Mouse (Mus musculus): ENCODE measurements around the gene Unc13d. TPM values are rescaled to one million over a fixed set of nuclear protein-coding genes. Genes with fewer than 3 reads are reported as not detected.

Gene Unc13d
- total RNA-seq, 2 experiments from 2014 or later = 0.16 to 0.38 TPM

GRCm38 (mm10) chr11:116076836-116077235 is 925 bp downstream of the Unc13d start:
- DNase-seq = no peak

GRCm38 (mm10) chr11:116076266-116076540 is 1.6 kb downstream of the Unc13d start:
- DNase-seq = no peak

DNA sequence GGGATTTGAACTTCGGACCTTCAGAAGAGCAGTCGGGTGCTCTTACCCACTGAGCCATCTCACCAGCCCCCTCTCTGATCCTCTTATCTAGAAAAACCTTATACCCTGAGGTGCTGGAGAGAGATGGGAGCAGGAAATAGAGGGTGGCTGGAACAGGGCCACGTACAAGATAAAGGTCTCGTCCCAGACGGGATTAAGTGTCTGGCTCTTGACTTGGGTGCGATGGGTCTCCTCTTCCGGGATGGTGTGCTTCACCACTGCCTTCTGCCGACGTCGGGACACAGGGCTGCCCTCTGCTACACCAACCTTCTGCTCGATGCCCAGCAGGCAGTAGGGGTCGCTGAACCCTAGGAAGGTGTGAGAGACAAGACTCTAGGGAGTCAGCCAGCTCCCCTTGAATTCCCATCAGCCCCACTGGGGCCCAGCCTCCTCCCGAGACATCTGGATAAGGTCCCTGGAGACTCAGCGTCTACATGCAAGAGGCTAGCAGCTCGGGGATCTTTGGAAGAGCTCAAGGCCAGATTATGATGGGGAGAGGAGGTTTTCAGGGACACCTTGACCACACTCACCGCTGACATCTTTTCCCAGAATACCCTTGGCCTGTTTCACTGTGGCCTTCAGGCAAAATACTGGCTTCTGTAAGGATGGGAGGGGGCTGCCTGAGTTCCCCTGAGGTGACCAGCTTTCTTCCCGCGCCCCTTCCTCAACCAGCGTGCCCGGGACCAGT is 2.1 kb downstream of the Unc13d start:
- no peak for DNase-seq

DNA sequence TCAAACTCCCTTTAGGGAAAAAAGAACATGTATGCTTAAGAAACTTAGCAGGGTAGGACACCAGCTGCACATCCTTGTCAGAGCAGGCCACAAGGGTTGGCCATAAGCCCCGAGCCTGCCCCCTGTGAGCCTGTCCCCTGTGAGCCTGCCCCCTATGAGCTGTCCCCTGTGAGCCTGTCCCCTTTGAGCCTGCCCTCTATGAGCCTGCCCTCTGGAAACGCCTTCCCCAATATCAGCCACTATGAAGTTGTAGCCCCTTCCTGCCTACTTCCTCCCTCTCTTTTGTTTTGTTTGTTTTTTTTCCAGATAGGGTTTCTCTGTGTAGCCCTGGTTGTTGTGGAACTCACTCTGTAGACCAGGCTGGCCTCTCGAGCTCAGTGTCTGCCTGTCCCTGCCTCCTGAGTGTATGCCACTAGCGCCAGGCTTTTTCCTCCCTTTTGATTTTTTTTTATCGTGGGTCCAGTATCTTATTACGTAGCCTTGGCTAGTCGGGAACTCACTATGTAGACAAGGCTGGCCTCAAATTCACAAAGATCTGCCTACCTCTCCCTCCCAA is 3.2 kb downstream of the Unc13d start:
- no peak for DNase-seq

DNA sequence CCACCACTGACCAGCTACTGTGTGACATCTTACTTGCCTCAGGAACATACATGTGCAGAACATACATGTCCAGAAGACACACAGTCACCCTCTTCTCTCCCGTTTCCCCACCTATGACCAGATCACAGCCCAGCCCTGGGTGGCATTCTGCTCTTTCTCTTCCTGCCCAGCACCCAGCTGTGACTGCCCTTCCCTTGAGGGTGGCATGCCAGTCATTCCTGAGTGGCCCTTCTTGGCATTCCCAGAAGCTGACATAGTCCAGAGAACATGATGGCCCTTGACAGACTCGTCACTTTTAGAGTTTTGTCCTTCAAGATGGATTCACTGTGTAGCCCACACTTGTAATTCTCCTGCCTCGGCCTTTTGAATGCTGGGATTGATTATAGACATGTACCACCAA is 5.2 kb downstream of the Unc13d start:
- DNase-seq = no peak

DNA sequence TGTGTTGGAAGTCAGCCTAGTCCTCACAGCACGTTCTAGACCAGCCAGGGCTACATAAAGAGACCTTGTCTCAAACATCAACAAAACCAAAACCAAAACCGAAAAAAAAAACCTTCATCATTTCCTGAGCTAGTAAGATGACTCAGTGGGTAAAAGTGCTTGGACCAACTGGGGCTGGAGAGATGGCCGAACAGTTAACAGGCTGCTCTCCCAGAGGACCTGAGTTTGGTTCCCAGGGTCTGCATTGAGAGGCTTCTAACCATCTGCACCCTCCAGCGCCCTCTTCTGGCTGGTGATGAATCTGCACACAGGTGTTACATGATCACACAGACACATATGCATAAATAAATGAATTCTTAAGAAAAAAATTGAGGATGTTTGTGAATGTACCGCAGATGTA is 6.3 kb downstream of the Unc13d start:
- DNase-seq = no peak

GRCm38 (mm10) chr11:116065345-116065744 is 12.4 kb downstream of the Unc13d start:
- DNase-seq = no peak

DNA sequence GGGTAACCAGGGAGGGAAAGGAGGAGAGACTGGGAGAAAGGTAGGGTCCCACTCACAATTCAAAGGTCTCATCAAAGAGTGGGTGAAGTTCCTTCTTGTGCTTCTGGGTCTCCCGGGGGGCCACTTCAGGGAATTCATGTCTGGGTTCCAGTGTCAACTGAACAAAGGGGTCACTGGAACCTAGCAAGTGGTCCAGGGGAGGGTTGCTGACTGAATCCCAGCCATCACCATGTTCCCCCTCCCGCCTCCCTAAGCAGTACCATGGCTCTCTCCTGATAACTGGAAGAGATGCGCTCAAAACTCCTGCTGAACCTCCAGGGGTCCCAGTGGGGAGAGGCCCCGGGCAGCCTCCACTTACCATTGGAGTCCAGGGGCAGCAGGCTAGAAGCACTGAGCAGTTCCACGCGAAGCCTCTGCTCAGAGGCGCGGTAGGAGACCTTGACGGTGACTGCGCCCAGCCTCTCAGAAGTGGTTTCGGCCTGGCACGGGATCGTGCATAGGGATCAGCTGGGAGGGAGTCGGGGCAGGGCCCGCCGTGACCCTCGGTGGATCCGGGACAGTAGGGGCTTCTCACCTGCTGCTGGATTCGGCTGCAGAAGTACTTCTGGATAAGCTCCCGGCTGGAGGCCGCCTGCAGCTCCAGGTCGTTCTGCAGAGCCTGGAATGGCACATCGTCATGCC is 13.4 kb downstream of the Unc13d start:
- DNase-seq = no peak

- DNase-seq = no peak
Measured at GRCm38 (mm10) chr11:116063562-116063961, 14.2 kb downstream of the Unc13d start.

GRCm38 (mm10) chr11:116062521-116062920 is 15.2 kb downstream of the Unc13d start:
- DNase-seq = no peak

DNA sequence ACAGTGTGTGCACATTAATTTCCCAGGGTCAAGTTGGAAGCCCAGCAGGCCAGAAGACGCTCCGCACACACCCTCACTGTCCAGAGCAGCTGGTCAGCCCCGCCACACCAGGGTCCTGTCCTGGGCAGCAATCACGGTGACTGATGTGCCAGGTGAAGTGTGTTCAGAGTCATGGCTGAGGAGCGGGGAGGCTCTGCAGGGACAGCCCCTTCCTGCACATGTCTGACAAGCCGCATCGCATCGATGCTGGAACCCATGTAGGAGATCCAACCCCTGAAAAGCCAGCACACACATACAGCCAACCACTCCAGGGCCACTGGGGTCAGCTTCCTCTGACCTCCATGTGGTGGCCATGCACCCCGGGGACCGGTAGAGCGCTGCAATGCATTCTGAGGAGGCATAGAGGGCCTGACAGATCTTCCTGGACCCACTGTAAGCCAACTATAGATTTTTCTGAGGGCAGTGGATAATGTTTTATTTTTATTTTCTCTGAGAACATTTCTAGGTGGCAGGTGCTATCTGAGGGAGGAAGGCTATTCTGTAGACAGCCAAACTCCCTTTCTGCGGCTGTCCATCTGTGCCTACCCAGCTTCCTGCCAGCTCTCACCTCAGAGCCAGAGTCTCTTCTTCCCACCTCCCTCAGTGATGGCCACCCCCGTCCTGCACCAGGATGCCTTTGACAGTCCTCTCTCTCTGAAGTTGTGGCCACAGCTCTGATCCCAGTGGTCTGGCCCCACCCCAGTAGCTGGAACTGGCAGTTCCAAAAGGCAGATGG is 15.9 kb downstream of the Unc13d start:
- DNase-seq = no peak

GRCm38 (mm10) chr11:116060596-116060995 is 17.2 kb downstream of the Unc13d start:
- DNase-seq = no peak

DNA sequence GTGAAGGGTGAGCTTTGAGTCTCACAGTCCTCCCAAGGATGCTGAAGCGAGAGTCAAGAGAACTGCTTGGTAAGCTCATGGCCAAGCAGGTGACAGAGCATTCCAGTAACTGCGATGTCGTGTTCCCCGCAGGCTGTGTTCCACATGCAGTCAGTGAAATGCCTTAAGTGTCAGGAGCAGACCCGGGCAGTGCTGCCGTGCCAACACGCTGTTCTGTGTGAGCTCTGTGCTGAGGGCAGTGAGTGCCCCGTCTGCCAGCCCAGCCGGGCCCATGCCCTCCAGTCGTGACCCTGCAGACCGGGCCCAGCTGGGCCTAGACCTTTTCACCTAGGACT is 18.1 kb downstream of the Unc13d start:
- DNase-seq = no peak

DNA sequence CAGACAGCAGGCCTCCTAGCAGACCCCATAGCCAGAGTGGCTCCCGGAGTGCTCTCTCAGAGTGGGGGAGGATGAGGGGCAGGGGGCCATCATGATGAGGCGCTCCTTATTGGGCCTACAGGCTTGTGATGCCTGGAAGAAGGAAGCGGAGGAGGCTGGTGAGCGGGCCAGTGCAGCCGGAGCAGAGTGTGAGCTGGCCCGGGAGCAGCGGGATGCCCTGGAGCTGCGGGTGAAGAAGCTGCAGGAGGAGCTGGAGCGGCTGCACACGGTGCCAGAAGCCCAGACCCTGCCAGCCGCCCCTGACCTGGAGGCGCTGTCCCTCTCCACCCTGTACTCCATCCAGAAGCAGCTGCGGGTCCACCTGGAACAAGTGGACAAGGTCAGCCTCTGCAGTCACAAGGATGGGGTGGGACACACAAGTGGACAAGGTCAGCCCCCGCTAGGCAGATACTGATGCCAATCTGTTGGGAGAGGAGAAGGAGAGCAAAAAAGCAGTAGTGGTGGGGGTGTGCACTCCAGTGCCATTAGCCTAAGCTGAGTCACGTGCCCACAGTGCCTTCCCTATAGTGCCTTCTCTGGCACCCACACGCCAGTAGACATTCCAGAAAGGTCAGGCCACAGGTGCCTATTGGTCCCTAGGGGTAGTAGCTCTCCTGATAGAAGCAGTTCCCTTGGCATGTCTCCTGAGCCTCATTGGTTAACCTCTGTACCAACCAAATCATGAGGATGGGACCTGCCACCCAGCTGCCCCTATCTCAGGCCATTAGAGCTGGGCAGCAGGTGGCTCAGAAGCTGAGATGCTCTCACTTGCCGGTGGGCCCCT is 18.7 kb downstream of the Unc13d start:
- DNase-seq = no peak

DNA sequence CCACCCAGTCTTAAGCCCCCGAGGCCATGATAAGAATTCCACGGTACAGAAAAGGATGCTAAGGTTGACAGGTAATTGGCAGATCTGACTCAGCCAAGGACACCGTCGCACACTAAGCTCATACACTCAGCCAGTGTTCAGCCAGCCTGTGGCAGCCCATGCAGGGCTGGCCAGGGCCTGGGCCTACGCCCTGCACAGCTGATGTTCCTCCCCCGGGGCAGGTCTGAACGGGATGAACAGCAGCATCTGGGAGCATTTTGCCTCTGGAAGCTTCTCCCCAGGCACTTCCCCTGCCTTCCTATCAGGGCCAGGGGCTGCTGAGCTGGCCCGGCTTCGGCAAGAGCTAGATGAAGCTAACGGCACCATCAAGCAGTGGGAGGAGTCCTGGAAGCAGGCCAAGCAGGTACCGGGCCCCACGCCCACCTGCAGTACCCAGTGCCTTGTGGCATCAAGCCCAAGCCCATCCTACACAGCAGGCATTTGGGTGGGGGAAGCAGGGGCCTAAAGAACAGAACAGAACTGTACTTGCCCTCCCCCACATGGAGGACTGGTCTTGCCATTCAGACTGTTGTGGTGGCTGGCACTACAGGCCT is 19.6 kb downstream of the Unc13d start:
- no peak for DNase-seq

- no peak for DNase-seq
Measured at GRCm38 (mm10) chr11:116057237-116057881, 20.4 kb downstream of the Unc13d start.

DNA sequence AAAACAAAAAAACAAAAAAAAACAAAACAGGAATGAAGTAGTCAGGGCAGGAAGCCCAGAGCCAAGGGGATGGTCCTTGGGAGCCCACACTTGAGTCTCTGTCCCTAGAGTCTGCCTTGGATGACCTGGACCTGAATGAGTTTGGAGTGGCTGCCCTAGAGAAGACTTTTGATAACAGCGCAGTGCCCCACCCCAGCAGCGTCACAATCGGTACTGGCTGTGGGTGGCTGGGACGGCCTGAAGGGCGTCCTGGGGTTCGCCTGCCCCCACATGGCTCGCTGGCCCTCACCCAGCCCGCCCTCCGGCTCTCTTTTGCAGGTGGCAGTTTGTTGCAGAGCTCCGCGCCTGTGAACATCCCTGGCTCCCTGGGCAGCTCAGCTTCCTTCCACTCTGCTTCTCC is 21.9 kb downstream of the Unc13d start:
- no peak for DNase-seq

DNA sequence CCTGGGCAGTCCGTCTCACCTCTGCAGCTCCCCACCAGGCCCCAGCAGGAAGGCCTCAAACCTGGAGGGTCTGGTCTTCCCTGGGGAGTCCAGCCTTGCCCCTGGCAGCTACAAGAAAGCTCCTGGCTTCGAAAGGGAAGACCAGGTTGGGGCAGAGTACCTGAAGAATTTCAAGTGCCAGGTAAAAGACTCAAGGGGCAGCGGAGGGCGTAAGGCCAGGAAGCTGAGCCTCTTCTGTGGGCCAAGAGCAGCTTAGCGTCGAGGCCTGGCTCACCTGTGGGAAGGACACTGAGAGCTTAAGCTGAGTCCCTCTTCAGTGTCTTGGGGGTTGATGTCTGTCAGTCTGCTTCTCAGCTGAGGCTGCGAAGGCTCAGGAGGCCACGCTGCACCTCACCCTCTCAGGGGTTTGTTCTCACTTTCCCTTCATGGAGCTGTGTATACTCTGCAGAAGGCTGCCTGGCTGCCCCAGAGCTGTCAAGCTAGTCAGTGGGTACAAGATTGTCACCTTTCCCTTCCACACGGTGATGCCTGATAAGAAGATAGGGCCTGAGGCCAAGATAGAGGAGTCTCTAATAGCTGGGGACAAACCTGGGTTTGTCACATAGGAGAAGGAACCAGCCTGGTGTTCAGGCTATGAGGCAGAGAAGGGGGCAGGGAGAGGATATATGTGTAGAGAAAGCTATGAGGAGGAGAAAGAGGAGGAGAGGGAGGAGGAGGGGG is 24.1 kb downstream of the Unc13d start:
- no peak for DNase-seq

- DNase-seq = no peak
Measured at GRCm38 (mm10) chr11:116050196-116050595, 27.6 kb downstream of the Unc13d start.

GRCm38 (mm10) chr11:116049610-116050009 is 28.2 kb downstream of the Unc13d start:
- DNase-seq = no peak

GRCm38 (mm10) chr11:116045173-116045572 is 32.6 kb downstream of the Unc13d start:
- no peak for DNase-seq

Data from gastrocnemius, postnatal 25 days (tissue).